Mouse (Mus musculus) kidney, adult 2 months (tissue): ENCODE measurements at regions not wholly inside any gene's neighbourhood (a gene's known extent, or its start where the extent isn't known, plus 50 kb on each side); places are given as distances from the start of the nearest gene placed in this dataset.

Experiments used
- CTCF ChIP-seq: fragments of 200-500 bp; conservative IDR thresholded peaks from 2 replicates; pipeline ENCODE4 v1.5.1; 2011; ENCODE audit warnings: low read depth, mild to moderate bottlenecking, control low read depth, low read length, moderate library complexity, mixed read lengths; ENCODE audit not compliant: insufficient read depth, insufficient read length
- POLR2A ChIP-seq: fragments of 200-500 bp; IDR thresholded peaks from one replicate; pipeline ENCODE4 v1.6.1; 2011; ENCODE audit warnings: low read depth, low read length, control low read depth

- TF ChIP-seq CTCF, result no peak
- no peak for TF ChIP-seq POLR2A
These were observed 160.6 kb upstream of the Tsc22d2 start for GRCm38 (mm10) chr3:58253942-58254341.
